In genomic region chr4:129236236-129236813, GRCm38 (mm10) we compare ENCODE assay signal across 15 mouse cellular contexts. TPM values are rescaled to one million over a fixed set of nuclear protein-coding genes. Genes with fewer than 3 reads are reported as not detected.
DNase-seq lines count a peak whose midpoint lies in the region; ATAC-seq and TF ChIP-seq lines count a peak whose summit lies in the region.
"Had no signal": no experiment of that assay in that cellular context is flagged by ENCODE, and none has a peak within 500 bp of the region (broad histone marks: within the 10 kb centered on the region; RNA-seq: fewer than 3 reads in every experiment).

No protein-coding gene starts in this region.

- TF ChIP-seq CTCF in bone marrow macrophage, adult 2 months (IDR thresholded peaks at IDR 0.05; ENCODE audit: low read depth, low read length) = no peak
- no peak for TF ChIP-seq CTCF in small intestine, adult 2 months (IDR thresholded peaks at IDR 0.05; ENCODE audit: extremely low read depth, insufficient read length, insufficient replicate concordance, low read depth, low read length)

- no peaks in the 10 kb centered on the region for H3K36me3 ChIP-seq in liver, embryonic 13.5 days
- H3K36me3 ChIP-seq in small intestine, adult 2 months (ENCODE audit: control insufficient read depth, insufficient read depth, low read length) = peaks cover 7% of the 10 kb centered on the region
- H3K36me3 ChIP-seq: hindbrain, embryonic 10.5 days had no signal

- 61% methylated on average over 8 of the region's 8 CpGs for WGBS in liver, embryonic 13.5 days (ENCODE audit: insufficient replicate concordance)
- WGBS in small intestine, adult 2 months = 42% methylated on average over 8 of the region's 8 CpGs

- peak overlapping the region; percentile 90 for H3K27ac ChIP-seq in liver, embryonic 13.5 days
- H3K27ac ChIP-seq in bone marrow macrophage, adult 2 months (ENCODE audit: insufficient read depth, low read depth, low read length) = peak overlapping the region; percentile 21
- H3K27ac ChIP-seq in small intestine, adult 2 months (ENCODE audit: insufficient read depth, low read depth, low read length) = peak overlapping the region; percentile 82

- H3K4me3 ChIP-seq in liver, embryonic 13.5 days (replicated peaks) = no peak overlapping the region
- H3K4me3 ChIP-seq in bone marrow macrophage, adult 2 months (ENCODE audit: insufficient read depth, low read length) = no peak overlapping the region
- H3K4me3 ChIP-seq in small intestine, adult 2 months (ENCODE audit: low read depth, low read length) = peak overlapping the region; percentile 17; the same call in 1 of the 2 replicates

- H3K4me1 ChIP-seq in liver, embryonic 13.5 days (replicated peaks) = peaks cover 81% of the 10 kb centered on the region
- peaks cover 65% of the 10 kb centered on the region for H3K4me1 ChIP-seq in bone marrow macrophage, adult 2 months (ENCODE audit: control insufficient read depth, insufficient read depth, low read length)
- peaks cover 61% of the 10 kb centered on the region for H3K4me1 ChIP-seq in small intestine, adult 2 months (ENCODE audit: control insufficient read depth, insufficient read depth, insufficient read length, low read length)

- DNase-seq in cerebellum, adult 9-11 months = peak; percentile 42
- DNase-seq in cerebellum, adult 11-12 months = no peak
- no peak for DNase-seq in liver, embryonic 13.5 days
- no peak for DNase-seq in liver
- DNase-seq in heart, adult 8-10 months (ENCODE audit: low spot score) = no peak
- no peak for DNase-seq in T-cell, adult 2 months (ENCODE audit: low spot score)
- DNase-seq: cerebellum, adult 11 months; kidney, adult 9 months; lung, embryonic 14.5 days; thymus, postnatal 14 days had no signal

- H3K4me2 ChIP-seq in liver, embryonic 13.5 days = no peak overlapping the region
- H3K4me2 ChIP-seq: lung, embryonic 14.5 days had no signal

- TF ChIP-seq POLR2A in bone marrow macrophage, adult 2 months (IDR thresholded peaks at IDR 0.05; ENCODE audit: borderline replicate concordance, low read depth, low read length) = no peak
- TF ChIP-seq POLR2A in small intestine, adult 2 months (IDR thresholded peaks at IDR 0.05; ENCODE audit: low read depth, low read length) = no peak

- peaks cover 49% of the 10 kb centered on the region for H3K27me3 ChIP-seq in liver, embryonic 13.5 days
- H3K27me3 ChIP-seq in small intestine, adult 2 months (ENCODE audit: control insufficient read depth, insufficient read depth, low read length) = no peaks in the 10 kb centered on the region

- no peak for ATAC-seq in liver, embryonic 13.5 days (ENCODE audit: low read depth)

- no peaks in the 10 kb centered on the region for H3K9me3 ChIP-seq in liver, embryonic 13.5 days (replicated peaks)
- H3K9me3 ChIP-seq: hindbrain, embryonic 10.5 days had no signal

- no peak overlapping the region for H3K9ac ChIP-seq in liver, embryonic 13.5 days
- H3K9ac ChIP-seq: lung, embryonic 14.5 days had no signal

RNA-seq across cellular contexts. Expression of gene C77080, which starts 24.9 kb away (rescaled TPM):
- 0.47 and 0.59 TPM in 2 replicates for polyA plus RNA-seq in liver, embryonic 13.5 days (2015; fragmentation: Nextera tagmentation; extraction: Ambion mirVana)
- 5.0 and 6.3 TPM in 2 replicates for polyA plus RNA-seq in bone marrow macrophage, adult 2 months (2012; ENCODE audit: insufficient read depth, insufficient read length, missing spikeins)
- 102 and 267 TPM in 2 replicates for polyA plus RNA-seq in small intestine, adult 2 months (2012; rRNA removed)
- 1 to 10 TPM; 2.8 to 4.0 (median 3.2) TPM for total RNA-seq in heart, adult 8-10 months (2022)
- total RNA-seq: neutrophil, adult 5-6 weeks had no signal

RNA-seq across cellular contexts. Expression of gene Yars, which starts 46.8 kb away (rescaled TPM):
- polyA plus RNA-seq in liver, embryonic 13.5 days (2015; fragmentation: Nextera tagmentation; extraction: Ambion mirVana) = 69.9 and 78.8 TPM in 2 replicates
- polyA plus RNA-seq in bone marrow macrophage, adult 2 months (2012; ENCODE audit: insufficient read depth, insufficient read length, missing spikeins) = 18.0 and 21.7 TPM in 2 replicates
- 5.5 and 7.8 TPM in 2 replicates for polyA plus RNA-seq in small intestine, adult 2 months (2012; rRNA removed)
- total RNA-seq in heart, adult 8-10 months (2022) = 10 to 100 TPM; 24.9 to 35.0 (median 29.2) TPM

RNA-seq across cellular contexts. Expression of gene S100pbp, which starts 46.8 kb away (rescaled TPM):
- 5.8 and 7.4 TPM in 2 replicates for polyA plus RNA-seq in liver, embryonic 13.5 days (2015; fragmentation: Nextera tagmentation; extraction: Ambion mirVana)
- polyA plus RNA-seq in bone marrow macrophage, adult 2 months (2012; ENCODE audit: insufficient read depth, insufficient read length, missing spikeins) = 25.9 and 26.8 TPM in 2 replicates
- polyA plus RNA-seq in small intestine, adult 2 months (2012; rRNA removed) = 2.3 and 6.4 TPM in 2 replicates
- 10 to 100 TPM in 3 of 4 experiments, 1 to 10 TPM in 1; 8.2 to 15.2 (median 12.1) TPM for total RNA-seq in heart, adult 8-10 months (2022)

RNA-seq across cellular contexts. Expression of gene Sync, which starts 51.1 kb away (rescaled TPM):
- polyA plus RNA-seq in liver, embryonic 13.5 days (2015; fragmentation: Nextera tagmentation; extraction: Ambion mirVana) = 0.07 and 0.13 TPM in 2 replicates
- polyA plus RNA-seq in bone marrow macrophage, adult 2 months (2012; ENCODE audit: insufficient read depth, insufficient read length, missing spikeins) = not detected in 2 replicates
- 0.34 and 0.37 TPM in 2 replicates for polyA plus RNA-seq in small intestine, adult 2 months (2012; rRNA removed)
- 10 to 100 TPM; 19.5 to 31.7 (median 25.4) TPM for total RNA-seq in heart, adult 8-10 months (2022)
- total RNA-seq: megakaryocyte-erythroid progenitor cell, adult 5-6 weeks had no signal

Comparison
In these comparisons a context has a peak if more than half of its experiments do, and no peak if none do; other contexts are left out.
1. H3K27ac ChIP-seq: peak in every context shown above with its lines; median percentile 90 in liver, embryonic 13.5 days; 82 in small intestine, adult 2 months; 21 in bone marrow macrophage, adult 2 months.
2. RNA of gene C77080, which starts 24.9 kb away (polyA plus RNA-seq): 102 to 267 TPM in small intestine, adult 2 months; 5.0 to 6.3 TPM in bone marrow macrophage, adult 2 months and 0.47 to 0.59 TPM in liver, embryonic 13.5 days; every median in the first group is over 10 times any median in the second.